Mouse (Mus musculus) bone marrow, adult 2 months (tissue): ENCODE results near the gene H2al1j. TPM values are rescaled to one million over a fixed set of nuclear protein-coding genes. Genes with fewer than 3 reads are reported as not detected.
"Not testable (repeated sequence)": the region's sequence is repeated elsewhere in the genome, so short reads cannot be mapped to it uniquely, and the experiment has no call there.

Experiments
- H3K27ac ChIP-seq: fragments of 200-500 bp; 2 replicates; pipeline ENCODE4 v1.5.1; 2012; ENCODE audit warnings: low read depth, mild to moderate bottlenecking, control low read depth, inconsistent platforms, low read length; ENCODE audit not compliant: control insufficient read depth, poor library complexity, insufficient read depth
- H3K4me1 ChIP-seq: fragments of 200-500 bp; 2 replicates; pipeline ENCODE4 v1.6.1; 2011; ENCODE audit warnings: low read length; ENCODE audit not compliant: control insufficient read depth, insufficient read depth
- H3K4me3 ChIP-seq: fragments of 200-500 bp; replicated peaks from 2 replicates; pipeline ENCODE3; 2011; ENCODE audit warnings: mild to moderate bottlenecking, low read depth, low read length, control low read depth; ENCODE audit not compliant: control insufficient read depth
- CTCF ChIP-seq: fragments of 200-500 bp; IDR thresholded peaks from 2 replicates; pipeline ENCODE4 v1.5.1; 2011; ENCODE audit warnings: low read length, control low read depth; ENCODE audit not compliant: control insufficient read depth, insufficient read depth
- POLR2A ChIP-seq: fragments of 200-500 bp; IDR thresholded peaks from 2 replicates; pipeline ENCODE4 v1.6.1; 2011; ENCODE audit warnings: low read depth, mild to moderate bottlenecking, control low read depth, low read length, borderline replicate concordance; ENCODE audit not compliant: control insufficient read depth
- WGBS: fragments of 180-500 bp; shearing (Covaris S2); methylation state at CpG from one replicate; pipeline ENCODE4 v1.1.7; 2018; 5-methylcytosine and 5-hydroxymethylcytosine counted together
- polyA plus RNA-seq: library from polyadenylated mRNA; stranded (reverse); fragments of >200 nt; gene quantifications from 2 replicates; pipeline ENCODE4 v1.2.4, GENCODE M21; 2011; ENCODE audit warnings: low replicate concordance; ENCODE audit not compliant: missing spikeins, insufficient read depth, insufficient read length

Gene H2al1j
- polyA plus RNA-seq = not detected in 2 replicates

- H3K4me3 ChIP-seq, H3K27ac ChIP-seq, H3K4me1 ChIP-seq: not testable (repeated sequence)
- 84% methylated on average over 2 of the region's 2 CpGs for WGBS
These were observed at the start of gene H2al1j for GRCm38 (mm10) chrX:11327522-11327921. Gene H2al1j, plus strand, starts transcription at chrX:11327822.

- H3K4me1 ChIP-seq = no peaks in the 10 kb centered on the region
- no peak overlapping the region for H3K4me3 ChIP-seq
- TF ChIP-seq POLR2A (no peak), CTCF (no peak)
- no peak overlapping the region for H3K27ac ChIP-seq
- 37% methylated on average over 2 of the region's 2 CpGs for WGBS
These were observed 46.9 kb upstream of the H2al1j start for GRCm38 (mm10) chrX:11280741-11281140.

- H3K4me3 ChIP-seq = no peak overlapping the region
- H3K4me1 ChIP-seq = no peaks in the 10 kb centered on the region
- TF ChIP-seq POLR2A (no peak), CTCF (no peak)
- WGBS = 70% methylated on average over 14 of the region's 14 CpGs
- no peak overlapping the region for H3K27ac ChIP-seq
These were observed 39.2 kb upstream of the H2al1j start for GRCm38 (mm10) chrX:11288306-11288882.

- no peak for TF ChIP-seq CTCF
- no peak for TF ChIP-seq POLR2A
- no peak overlapping the region for H3K4me3 ChIP-seq
- 52% methylated on average over 4 of the region's 4 CpGs for WGBS
- no peak overlapping the region for H3K27ac ChIP-seq
- no peaks in the 10 kb centered on the region for H3K4me1 ChIP-seq
These were observed 38.4 kb upstream of the H2al1j start for GRCm38 (mm10) chrX:11289244-11289643.

- no CpG with 5 or more reads among the region's 3 CpGs for WGBS
- H3K27ac ChIP-seq, H3K4me3 ChIP-seq, H3K4me1 ChIP-seq: not testable (repeated sequence)
These were observed 28.7 kb upstream of the H2al1j start, which contains the start of gene H2al1a for GRCm38 (mm10) chrX:11298957-11299356. Gene H2al1a, plus strand, starts transcription at chrX:11299257.

GRCm38 (mm10) chrX:11302132-11302531, 25.5 kb upstream of the H2al1j start, which contains the start of gene H2al1b:
Gene H2al1b, plus strand, starts transcription at chrX:11302432.
- not testable (repeated sequence) for H3K4me1 ChIP-seq, H3K4me3 ChIP-seq, H3K27ac ChIP-seq
- WGBS = 88% methylated on average over 1 of the region's 3 CpGs

- H3K4me1 ChIP-seq, H3K27ac ChIP-seq, H3K4me3 ChIP-seq: not testable (repeated sequence)
- WGBS = 85% methylated on average over 2 of the region's 6 CpGs
These were observed 22.3 kb upstream of the H2al1j start, which contains the start of gene H2al1c for GRCm38 (mm10) chrX:11305355-11305754. Gene H2al1c, plus strand, starts transcription at chrX:11305655.

GRCm38 (mm10) chrX:11308524-11308923, 19.1 kb upstream of the H2al1j start, which contains the start of gene H2al1d:
Gene H2al1d, plus strand, starts transcription at chrX:11308824.
- not testable (repeated sequence) for H3K27ac ChIP-seq, H3K4me1 ChIP-seq, H3K4me3 ChIP-seq
- no CpG with 5 or more reads among the region's 6 CpGs for WGBS

- H3K4me1 ChIP-seq, H3K27ac ChIP-seq, H3K4me3 ChIP-seq: not testable (repeated sequence)
- WGBS = no CpG with 5 or more reads among the region's 3 CpGs
These were observed 16.0 kb upstream of the H2al1j start, which contains the start of gene H2al1e for GRCm38 (mm10) chrX:11311634-11312033. Gene H2al1e, plus strand, starts transcription at chrX:11311934.

GRCm38 (mm10) chrX:11314858-11315257, 12.8 kb upstream of the H2al1j start, which contains the start of gene H2al1f:
Gene H2al1f, plus strand, starts transcription at chrX:11315158.
- no CpG with 5 or more reads among the region's 6 CpGs for WGBS
- H3K4me1 ChIP-seq, H3K4me3 ChIP-seq, H3K27ac ChIP-seq: not testable (repeated sequence)

- no CpG with 5 or more reads among the region's 3 CpGs for WGBS
- not testable (repeated sequence) for H3K27ac ChIP-seq
These were observed 9.7 kb upstream of the H2al1j start, which contains the start of gene H2al1g for GRCm38 (mm10) chrX:11317956-11318355. Gene H2al1g, plus strand, starts transcription at chrX:11318256.

GRCm38 (mm10) chrX:11321192-11321591, 6.4 kb upstream of the H2al1j start, which contains the start of gene H2al1h:
Gene H2al1h, plus strand, starts transcription at chrX:11321492.
- H3K4me1 ChIP-seq, H3K4me3 ChIP-seq, H3K27ac ChIP-seq: not testable (repeated sequence)
- no CpG with 5 or more reads among the region's 6 CpGs for WGBS

More at GRCm38 (mm10) chrX:11317956-11318355, 9.7 kb upstream of the H2al1j start, which contains the start of gene H2al1g:
- not testable (repeated sequence) for H3K4me3 ChIP-seq, H3K4me1 ChIP-seq

- no CpG with 5 or more reads among the region's 5 CpGs for WGBS
- H3K4me1 ChIP-seq, H3K27ac ChIP-seq, H3K4me3 ChIP-seq: not testable (repeated sequence)
These were observed 3.3 kb upstream of the H2al1j start, which contains the start of gene H2al1i for GRCm38 (mm10) chrX:11324359-11324758. Gene H2al1i, plus strand, starts transcription at chrX:11324659.
